Mouse (Mus musculus) kidney, postnatal 25 days (tissue): Measurements from ENCODE around the gene Aptx.

Experiments used
- DNase-seq, 2 experiments: peaks; one replicate each; pipeline ENCODE4 v3.0.0; 2021; ENCODE audit warnings: mixed read lengths in 2 of 2

Aptx gene

GRCm38 (mm10) chr4:40666237-40667012, 36.6 kb downstream of the Aptx start:
- DNase-seq = no peak

GRCm38 (mm10) chr4:40651055-40651454, 51.9 kb downstream of the Aptx start:
- DNase-seq = no peak

GRCm38 (mm10) chr4:40649111-40649510, 53.9 kb downstream of the Aptx start:
- no peak for DNase-seq

- peak; percentile 39 to 42 for DNase-seq
Observed at GRCm38 (mm10) chr4:40643567-40643966, 59.4 kb downstream of the Aptx start.

GRCm38 (mm10) chr4:40640991-40641390, 62.0 kb downstream of the Aptx start:
- no peak for DNase-seq
